Mouse (Mus musculus) neutrophil, adult 5-6 weeks (primary cell): Measurements from ENCODE around the gene Gm17581. TPM values are rescaled to one million over a fixed set of nuclear protein-coding genes. Genes with fewer than 3 reads are reported as not detected.

Experiments used
- ATAC-seq: fragments of 151-379, 151-347 bp; 2 replicates; pipeline ENCODE4 v1.8.0; 2017; ENCODE audit warnings: mild to moderate bottlenecking, moderate TSS enrichment; ENCODE audit not compliant: insufficient number of reproducible peaks, poor library complexity, low FRiP score, severe bottlenecking; ENCODE audit errors: extremely low read depth
- total RNA-seq: library from RNA; stranded (forward); fragments of 200-1000 nt; gene quantifications from 2 replicates; pipeline ENCODE4 v1.2.3, GENCODE M21; 2017

Gene Gm17581
- total RNA-seq, 1 experiment from 2014 or later, result not detected

- peak; percentile 62 for ATAC-seq
Observed at GRCm38 (mm10) chr2:155696091-155696558, 39.5 kb downstream of the Gm17581 start.

- ATAC-seq, result no peak
Observed at GRCm38 (mm10) chr2:155695316-155695715, 40.4 kb downstream of the Gm17581 start.

- ATAC-seq, result no peak
Observed at GRCm38 (mm10) chr2:155694564-155694963, 41.1 kb downstream of the Gm17581 start.

GRCm38 (mm10) chr2:155693136-155693535 lies 42.5 kb downstream of the Gm17581 start:
- ATAC-seq, result no peak

- ATAC-seq, result peak; percentile 99
Observed at GRCm38 (mm10) chr2:155691723-155692493, 43.8 kb downstream of the Gm17581 start, which contains the start of gene Trpc4ap. Gene Trpc4ap, minus strand, starts transcription at chr2:155692384.

- ATAC-seq, result no peak
Observed at GRCm38 (mm10) chr2:155691336-155691722, 44.3 kb downstream of the Gm17581 start.

GRCm38 (mm10) chr2:155689211-155689610 lies 46.5 kb downstream of the Gm17581 start:
- no peak for ATAC-seq

- no peak for ATAC-seq
Observed at GRCm38 (mm10) chr2:155687746-155688145, 47.9 kb downstream of the Gm17581 start.

GRCm38 (mm10) chr2:155686572-155686971 lies 49.1 kb downstream of the Gm17581 start:
- no peak for ATAC-seq

Other genes starting within 250 kb of the Gm17581 start
- gene Acss2, start 217.9 kb downstream of the Gm17581 start, total RNA-seq, result 24.4 and 25.8 TPM in 2 replicates
- not detected in 2 replicates for gene Ggt7, start 217.6 kb downstream of the Gm17581 start, total RNA-seq
- gene Gss, start 143.1 kb downstream of the Gm17581 start, total RNA-seq, result 10.9 and 13.5 TPM in 2 replicates
- not detected in 2 replicates for gene Myh7b, start 124.7 kb downstream of the Gm17581 start, total RNA-seq
- 163 and 181 TPM in 2 replicates for gene Trpc4ap, start 43.5 kb downstream of the Gm17581 start, total RNA-seq
- 32.8 and 38.7 TPM in 2 replicates for gene Edem2, start 6.4 kb downstream of the Gm17581 start, total RNA-seq
- gene Procr, start 15.3 kb upstream of the Gm17581 start, total RNA-seq, result not detected in 2 replicates
- not detected in 2 replicates for gene Mmp24, start 39.5 kb upstream of the Gm17581 start, total RNA-seq
- 12.4 and 12.7 TPM in 2 replicates for gene BC029722, start 83.6 kb upstream of the Gm17581 start, total RNA-seq
- gene Eif6, start 91.1 kb upstream of the Gm17581 start, total RNA-seq, result 48.3 and 56.8 TPM in 2 replicates
- gene Fam83c, start 99.0 kb upstream of the Gm17581 start, total RNA-seq, result not detected in 2 replicates
- gene Uqcc1, start 194.4 kb upstream of the Gm17581 start, total RNA-seq, result 20.6 and 23.1 TPM in 2 replicates
- gene Gm15557, start 204.9 kb upstream of the Gm17581 start, total RNA-seq, result not detected in 2 replicates
- gene Gdf5, start 209.5 kb upstream of the Gm17581 start, total RNA-seq, result not detected in 2 replicates
- gene Cep250, start 220.6 kb upstream of the Gm17581 start, total RNA-seq, result 66.2 and 69.1 TPM in 2 replicates